Mouse (Mus musculus) A20 (cell line): ENCODE measurements at regions not wholly inside any gene's neighbourhood (a gene's known extent, or its start where the extent isn't known, plus 50 kb on each side); places are given as distances from the start of the nearest gene placed in this dataset.
A peak's percentile ranks its signal among the peaks of the same experiment; 100 is the strongest.

Experiments
- DNase-seq: peaks from one replicate; pipeline ENCODE4 v3.0.0-alpha.2; 2011; ENCODE audit warnings: low read depth, low spot score

DNA sequence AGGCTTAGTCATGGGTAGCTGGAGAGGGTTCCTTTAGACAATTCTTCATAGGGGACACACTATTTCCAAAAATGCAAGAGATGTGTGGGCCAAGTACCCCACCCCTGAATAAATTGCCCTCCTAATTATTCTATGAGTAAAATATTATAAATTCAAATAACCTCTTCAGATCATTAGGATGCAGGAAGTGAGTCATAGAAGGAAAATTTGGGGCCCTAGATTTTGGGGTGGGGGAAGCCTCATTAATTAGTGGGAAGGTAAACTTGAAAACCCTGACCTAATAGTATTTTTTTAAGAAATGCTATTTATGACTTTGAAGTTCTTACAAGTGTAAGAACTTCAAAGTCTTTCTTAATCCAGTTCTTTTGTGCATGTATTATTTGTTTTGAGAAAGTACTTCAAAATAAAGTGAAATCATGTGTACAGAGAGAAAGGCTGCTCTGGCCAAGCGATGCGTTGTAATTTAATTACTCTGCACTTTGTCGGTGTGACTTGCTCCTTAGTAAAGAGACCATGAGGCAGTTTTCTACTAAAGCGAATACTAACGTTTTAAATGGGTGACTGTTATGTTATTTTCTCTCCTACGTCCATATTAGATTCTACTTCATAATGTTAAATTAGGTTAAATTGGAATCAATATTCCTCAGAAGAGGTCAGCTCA is 200.6 kb downstream of the Tgfb2 start:
- no peak for DNase-seq

DNA sequence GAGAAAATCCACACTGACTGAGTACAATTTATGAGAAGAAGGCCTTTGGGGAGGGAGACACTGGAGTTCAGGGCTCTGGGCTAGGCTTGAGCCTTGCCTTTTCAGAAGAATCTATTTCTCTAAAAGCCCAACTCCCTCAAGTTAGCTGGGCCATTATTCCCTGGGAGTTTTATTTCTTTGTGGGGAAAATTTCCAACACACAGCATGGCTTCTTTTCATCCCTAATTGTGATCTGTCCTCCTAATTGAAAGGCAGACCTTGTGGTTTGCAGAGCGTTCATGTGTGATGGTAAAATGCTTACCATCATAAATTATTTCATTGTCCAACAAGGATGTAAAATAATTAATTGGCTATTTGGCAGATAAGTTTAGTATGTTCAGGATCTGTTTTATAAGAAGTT is 204.1 kb downstream of the Tgfb2 start:
- DNase-seq: no peak

DNA sequence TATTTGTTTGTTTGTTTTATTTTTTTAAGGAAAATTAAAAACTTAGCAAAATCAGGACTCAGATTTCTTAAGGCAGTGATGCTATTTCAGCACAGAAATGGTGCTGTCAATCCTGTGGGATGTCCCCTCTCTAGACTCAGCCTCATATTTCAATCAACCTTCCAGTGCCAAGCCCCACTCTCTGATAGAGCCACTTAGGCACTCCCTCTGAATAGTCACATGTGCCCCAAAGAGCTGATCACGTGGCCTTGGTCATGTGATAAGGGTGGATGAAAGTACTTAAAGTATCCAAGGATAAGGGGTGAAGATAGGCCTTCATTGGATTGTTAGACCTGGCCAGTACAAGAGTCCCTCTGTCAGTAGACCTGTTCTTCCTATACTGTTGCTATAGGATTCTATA is 207.9 kb downstream of the Tgfb2 start:
- no peak for DNase-seq

DNA sequence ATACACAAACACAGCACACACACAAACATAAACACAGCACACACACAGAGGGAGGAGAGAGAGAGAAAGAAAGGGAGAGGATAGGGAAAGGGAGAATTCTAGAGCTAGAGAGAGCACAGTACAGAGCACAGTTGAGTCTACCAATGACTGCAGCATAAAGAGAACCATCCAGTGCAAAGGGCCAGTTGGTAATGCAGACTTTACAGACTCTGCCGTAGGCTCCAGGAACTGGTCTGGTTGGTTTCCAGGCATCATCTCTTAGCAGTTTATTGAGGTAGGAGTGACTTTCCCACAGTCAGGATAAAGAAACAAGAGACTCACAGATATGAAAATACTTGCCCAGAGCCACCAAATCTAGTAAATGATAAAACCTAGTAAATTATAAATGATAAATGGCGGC is 208.5 kb downstream of the Tgfb2 start:
- DNase-seq: no peak

DNA sequence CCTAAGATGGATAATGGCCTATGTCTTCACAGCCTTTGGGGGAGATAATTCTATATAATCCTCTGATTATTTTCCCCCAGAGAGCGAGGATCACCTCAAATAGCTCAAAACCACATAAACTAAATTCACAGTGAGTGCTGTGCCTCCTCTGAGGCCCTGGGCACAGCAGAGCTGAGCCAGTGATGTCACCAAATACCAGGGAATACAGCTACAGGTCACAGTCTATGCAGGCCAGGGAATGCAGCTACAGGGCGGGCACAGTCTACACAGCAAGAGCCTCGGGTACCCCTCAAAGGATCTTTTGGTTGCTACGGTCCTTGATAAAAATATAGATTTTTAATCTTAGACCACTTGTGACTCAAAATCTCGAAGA is 211.4 kb downstream of the Tgfb2 start:
- DNase-seq: no peak

- DNase-seq: no peak
Observed at GRCm38 (mm10) chr1:186493664-186494410, 212.0 kb downstream of the Tgfb2 start.

DNA sequence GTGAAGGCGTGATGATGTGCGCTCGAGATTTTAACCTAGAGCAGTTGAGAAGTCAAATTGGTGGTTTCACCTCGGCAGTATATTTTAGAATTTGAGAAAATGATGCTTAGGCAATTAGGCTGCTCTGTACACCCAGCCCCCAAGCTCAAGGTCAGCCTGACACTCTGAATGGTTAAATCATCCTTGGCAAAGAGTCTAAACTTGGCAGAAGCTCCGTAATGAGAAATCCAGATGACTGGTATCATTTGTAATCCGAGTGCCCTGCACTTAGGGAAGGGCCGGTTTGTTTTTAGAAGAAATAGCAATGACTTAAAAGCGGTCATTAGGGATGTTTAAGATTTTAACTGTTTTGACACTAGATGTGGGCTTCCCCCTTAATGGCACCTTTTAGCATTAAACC is 223.6 kb downstream of the Tgfb2 start:
- no peak for DNase-seq

- DNase-seq: no peak
Observed at GRCm38 (mm10) chr1:186480019-186480418, 225.8 kb downstream of the Tgfb2 start.

GRCm38 (mm10) chr1:186478428-186479238 is 227.2 kb downstream of the Tgfb2 start:
- no peak for DNase-seq

- no peak for DNase-seq
Observed at GRCm38 (mm10) chr1:186474844-186475243, 230.9 kb downstream of the Tgfb2 start.

- DNase-seq: no peak
Observed at GRCm38 (mm10) chr1:186474385-186474784, 231.4 kb downstream of the Tgfb2 start.

GRCm38 (mm10) chr1:186472955-186473354 is 232.8 kb downstream of the Tgfb2 start:
- DNase-seq: no peak

GRCm38 (mm10) chr1:186465526-186465925 is 240.3 kb downstream of the Tgfb2 start:
- no peak for DNase-seq

DNA sequence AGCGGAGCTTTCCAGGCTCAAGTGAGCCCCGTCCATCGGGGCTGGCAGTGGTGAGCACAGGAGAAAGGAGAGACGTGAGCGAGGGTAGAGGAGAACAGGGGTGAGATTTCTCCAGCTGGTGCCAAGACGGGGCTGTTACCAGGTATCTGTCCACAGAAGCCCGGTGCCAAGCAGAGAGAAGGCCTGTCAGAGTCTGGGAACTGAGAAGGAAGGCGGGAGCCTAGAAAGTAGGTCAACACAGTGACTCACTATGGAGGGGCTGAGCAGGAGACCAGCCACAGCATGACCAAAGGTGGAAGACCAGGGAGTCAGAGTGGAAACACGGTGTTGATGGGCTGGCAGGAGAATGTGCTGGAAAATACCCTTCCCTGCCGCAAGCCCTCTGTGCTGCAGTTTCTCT is 245.0 kb downstream of the Tgfb2 start:
- DNase-seq: no peak

- no peak for DNase-seq
Observed at GRCm38 (mm10) chr1:186458099-186458637, 247.6 kb downstream of the Tgfb2 start.

DNA sequence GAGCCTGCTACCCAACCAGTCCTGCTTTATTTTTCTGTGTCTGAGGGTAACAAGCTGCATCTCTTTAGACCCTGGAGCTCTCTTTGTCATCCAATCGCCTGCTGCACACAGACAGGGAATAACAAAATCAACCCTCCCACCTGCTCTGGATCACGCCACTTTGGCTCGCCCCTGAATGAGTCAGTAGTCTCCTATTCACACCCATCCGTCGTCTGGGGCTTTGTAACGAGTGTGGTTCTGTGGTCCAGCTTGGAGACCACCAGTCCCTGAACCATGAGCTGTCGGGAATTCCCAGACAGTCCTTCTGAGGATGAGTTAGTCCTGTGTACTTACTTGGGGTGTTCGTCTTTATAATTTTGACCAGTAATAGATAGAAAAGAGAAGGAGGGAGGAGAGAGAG is 248.7 kb downstream of the Tgfb2 start:
- DNase-seq: no peak

GRCm38 (mm10) chr1:186456131-186456530 is 249.7 kb downstream of the Tgfb2 start:
- DNase-seq: peak; percentile 7

DNA sequence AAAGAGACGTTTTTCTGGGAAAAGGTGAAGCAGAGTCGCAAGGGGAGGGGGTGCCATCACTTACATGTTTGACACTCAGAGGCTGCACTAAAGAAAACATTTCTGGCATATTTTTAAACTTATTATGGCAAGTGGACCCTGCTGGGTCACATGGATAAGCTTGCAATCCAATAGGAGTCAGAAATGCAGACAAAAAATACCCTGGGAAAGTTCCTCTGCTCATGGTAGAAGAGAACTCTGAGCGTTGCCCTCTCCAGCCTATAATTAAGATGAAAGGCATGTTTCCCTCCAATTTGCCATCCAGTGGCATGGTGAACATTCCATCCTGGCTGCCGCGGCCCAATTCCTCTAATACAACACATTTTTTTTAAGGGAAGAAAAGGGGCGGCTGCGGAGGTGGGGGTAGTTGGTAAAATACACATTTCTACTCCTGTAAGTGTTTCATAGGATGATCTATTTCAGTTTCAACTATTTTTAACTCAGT is 250.6 kb downstream of the Tgfb2 start:
- no peak for DNase-seq

DNA sequence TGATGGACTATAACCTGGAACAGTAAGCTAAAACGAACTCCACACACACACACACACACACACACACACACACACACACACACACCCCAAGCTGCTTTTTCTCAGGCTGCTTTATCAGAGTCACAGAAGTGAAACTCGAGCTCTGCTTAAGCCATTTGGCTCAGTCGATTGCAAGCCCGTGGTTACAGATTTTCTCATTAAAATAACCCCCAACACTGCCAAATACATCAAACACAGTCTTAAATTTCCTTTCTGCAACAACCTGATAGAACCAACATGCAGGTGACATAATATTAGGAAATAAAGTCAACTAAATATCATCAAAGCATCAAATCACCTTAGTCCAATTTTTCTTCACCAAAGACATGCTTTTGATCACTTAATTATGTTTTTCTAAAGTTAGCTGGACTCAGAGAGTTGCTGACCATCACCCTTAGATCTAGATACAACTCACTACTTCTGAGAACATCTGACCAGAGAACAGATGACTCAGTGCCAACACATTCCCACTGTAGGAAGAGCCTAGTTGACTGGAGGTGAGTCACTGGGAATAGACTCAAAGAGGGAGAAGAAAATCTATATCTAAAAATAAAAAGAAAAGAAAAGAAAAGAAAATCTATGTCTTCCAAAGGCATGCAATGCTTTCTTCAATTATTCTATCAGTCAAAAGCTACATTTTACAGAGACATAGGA is 251.2 kb downstream of the Tgfb2 start:
- DNase-seq: no peak

DNA sequence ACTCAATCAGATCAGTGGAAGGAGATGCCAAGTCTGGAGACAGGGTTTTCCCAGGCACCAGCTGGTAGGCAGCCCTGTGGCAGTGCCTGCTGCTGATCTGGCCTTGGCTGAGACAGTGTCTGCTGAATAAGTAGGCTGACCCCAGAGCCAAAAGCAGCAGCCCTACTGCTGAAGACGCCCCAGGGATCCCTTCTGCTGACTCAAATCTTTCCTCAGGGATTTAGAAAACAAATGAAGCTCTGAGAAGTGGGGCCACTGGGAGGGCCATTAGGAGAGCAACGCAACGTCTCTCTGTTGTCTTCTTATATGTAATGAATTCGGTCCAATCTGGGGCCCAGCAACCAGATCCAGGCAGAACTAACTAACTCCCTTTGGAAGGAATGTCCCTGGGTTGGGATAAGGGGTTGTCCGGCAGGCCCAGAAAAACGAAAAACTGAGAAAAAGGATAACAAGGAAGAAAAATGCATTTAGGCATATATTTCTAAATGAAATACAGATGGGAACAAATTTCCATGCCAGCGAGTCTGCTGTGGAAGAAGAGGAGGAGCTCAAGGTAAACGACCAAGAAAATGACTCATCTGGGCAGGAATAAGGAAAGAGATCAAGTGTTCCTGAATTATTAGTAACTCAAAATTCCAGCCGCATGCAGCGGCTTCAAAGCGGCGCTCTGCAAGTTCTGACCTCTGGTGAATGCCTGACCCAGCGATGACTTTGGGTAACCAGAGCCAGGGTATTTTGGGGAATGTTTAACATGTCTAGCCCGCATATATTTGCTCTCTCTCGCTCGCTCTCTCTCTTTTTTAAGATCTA is 256.7 kb downstream of the Tgfb2 start:
- no peak for DNase-seq

DNA sequence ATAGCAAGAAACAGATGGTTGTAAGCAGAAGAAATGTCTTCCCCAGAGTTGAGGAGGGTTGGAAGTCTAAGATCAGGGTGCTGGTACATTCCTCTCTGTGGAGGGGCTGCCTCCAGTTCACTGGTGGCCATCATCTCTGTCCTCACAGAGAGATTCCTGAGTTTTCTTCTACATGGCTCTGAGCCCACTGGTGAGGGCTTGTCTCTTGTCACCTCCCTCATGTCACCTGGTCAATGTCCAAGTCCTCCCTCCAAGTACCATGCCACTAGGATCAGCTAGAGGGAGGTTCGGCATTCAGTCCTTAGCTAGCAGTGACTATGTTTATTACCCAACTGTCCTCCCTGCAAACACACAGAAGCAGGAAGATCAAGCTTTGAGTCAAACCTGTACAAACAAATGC is 258.3 kb downstream of the Tgfb2 start:
- no peak for DNase-seq
